Mouse (Mus musculus) heart, embryonic 12.5 days (tissue): ENCODE measurements around the gene Lrguk. TPM values are rescaled to one million over a fixed set of nuclear protein-coding genes. Genes with fewer than 3 reads are reported as not detected.

Experiments
- ATAC-seq: fragments of 200-750 bp; cut with Nextera tagmentation; 2 replicates; pipeline ENCODE4 v1.8.0; 2017; ENCODE audit warnings: moderate TSS enrichment, moderate library complexity; ENCODE audit not compliant: insufficient number of reproducible peaks, low FRiP score
- H3K27ac ChIP-seq: fragments of 300-500 bp; sonication (generic); 2 replicates; pipeline ENCODE4 v1.5.1; 2016; ENCODE audit warnings: mild to moderate bottlenecking, moderate library complexity; ENCODE audit not compliant: poor library complexity, severe bottlenecking
- H3K27me3 ChIP-seq: fragments of 300-500 bp; sonication (generic); replicated peaks from 2 replicates; pipeline ENCODE4 v1.6.1; 2016; ENCODE audit warnings: mild to moderate bottlenecking, moderate library complexity
- H3K36me3 ChIP-seq: fragments of 300-500 bp; sonication (generic); 2 replicates; pipeline ENCODE4 v1.6.1; 2016; ENCODE audit warnings: mild to moderate bottlenecking, moderate library complexity
- H3K4me1 ChIP-seq: fragments of 300-500 bp; sonication (generic); replicated peaks from 2 replicates; pipeline ENCODE4 v1.6.1; 2016; ENCODE audit warnings: mild to moderate bottlenecking
- H3K4me2 ChIP-seq: fragments of 300-500 bp; sonication (generic); 2 replicates; pipeline ENCODE4 v1.6.1; 2016; ENCODE audit warnings: mild to moderate bottlenecking, moderate library complexity
- H3K4me3 ChIP-seq: fragments of 300-500 bp; sonication (generic); 2 replicates; pipeline ENCODE4 v1.5.1; 2016; ENCODE audit warnings: mild to moderate bottlenecking
- H3K9ac ChIP-seq: fragments of 300-500 bp; sonication (generic); 2 replicates; pipeline ENCODE4 v1.6.1; 2016; ENCODE audit warnings: mild to moderate bottlenecking, moderate library complexity
- H3K9me3 ChIP-seq: fragments of 300-500 bp; sonication (generic); replicated peaks from 2 replicates; pipeline ENCODE4 v1.6.1; 2016; ENCODE audit warnings: mild to moderate bottlenecking, moderate library complexity
- WGBS: fragments of 180-500 bp; shearing (Covaris S2); methylation state at CpG from one replicate; pipeline ENCODE4 v1.1.7; 2016; 5-methylcytosine and 5-hydroxymethylcytosine counted together
- polyA plus RNA-seq: library from polyadenylated mRNA; unstranded; fragments of >200 nt; fragmentation: Nextera tagmentation; extraction: Ambion mirVana; gene quantifications from 2 replicates; pipeline ENCODE4 v1.2.1, GENCODE M21; 2016

Lrguk gene
- polyA plus RNA-seq, 1 experiment from 2014 or later = 1.1 TPM

DNA sequence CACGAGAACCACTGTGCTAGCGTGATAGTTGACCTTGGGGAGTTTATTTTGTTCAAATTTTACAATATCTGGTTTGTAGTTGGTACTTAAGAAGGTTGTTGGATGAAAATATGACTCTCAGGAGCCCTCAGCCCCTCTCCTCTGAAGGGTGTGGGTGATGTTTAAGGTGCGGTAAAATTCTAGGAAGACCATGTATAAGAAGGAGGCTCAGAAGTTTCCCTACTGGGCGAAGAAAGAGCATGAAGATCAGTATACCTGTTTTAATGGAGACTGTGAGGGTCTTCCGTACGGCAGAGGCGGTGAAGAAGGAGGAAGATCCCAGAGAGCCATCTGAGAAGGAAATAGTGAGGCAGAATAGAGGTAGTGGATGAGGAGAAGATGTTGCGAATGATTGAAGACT lies 38.0 kb downstream of the Lrguk start:
- no peaks in the 10 kb centered on the region for H3K36me3 ChIP-seq
- no peak overlapping the region for H3K9ac ChIP-seq
- H3K9me3 ChIP-seq = no peaks in the 10 kb centered on the region
- 0 out of 2 replicates have a peak, but pooled peaks cover 8% of the 10 kb centered on the region for H3K4me1 ChIP-seq
- H3K4me3 ChIP-seq = no peak overlapping the region
- no peak for ATAC-seq
- H3K27me3 ChIP-seq = no peaks in the 10 kb centered on the region
- H3K4me2 ChIP-seq = no peak overlapping the region
- H3K27ac ChIP-seq = no peak overlapping the region
- WGBS = 91% methylated on average over 8 of the region's 8 CpGs

DNA sequence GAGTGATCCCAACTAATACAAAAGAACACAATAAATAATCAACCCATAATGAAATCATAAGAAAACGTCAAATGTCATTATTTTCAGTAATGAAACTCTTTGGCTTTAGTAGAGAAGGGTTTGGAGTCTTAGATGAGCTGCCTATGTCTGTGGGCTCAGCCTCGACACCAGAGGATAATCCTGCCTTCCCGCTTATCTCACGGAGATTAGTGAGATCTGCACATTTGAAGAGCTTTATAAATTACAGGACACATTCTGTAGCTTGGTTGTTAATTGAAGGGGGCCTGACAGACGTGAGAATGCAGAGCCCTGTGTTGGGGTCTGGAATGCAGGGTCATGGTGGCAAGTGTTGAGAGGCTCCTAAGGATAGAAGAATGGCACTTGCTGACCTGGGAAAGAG lies 42.7 kb downstream of the Lrguk start:
- Histone ChIP-seq H3K27me3 (no peaks in the 10 kb centered on the region), H3K4me3 (no peak overlapping the region), H3K4me1 (0 out of 2 replicates have a peak, but pooled peaks cover 11% of the 10 kb centered on the region), H3K4me2 (no peak overlapping the region), H3K9ac (no peak overlapping the region), H3K9me3 (no peaks in the 10 kb centered on the region), H3K36me3 (no peaks in the 10 kb centered on the region), H3K27ac (no peak overlapping the region)
- 38% methylated on average over 5 of the region's 5 CpGs for WGBS
- ATAC-seq = no peak

DNA sequence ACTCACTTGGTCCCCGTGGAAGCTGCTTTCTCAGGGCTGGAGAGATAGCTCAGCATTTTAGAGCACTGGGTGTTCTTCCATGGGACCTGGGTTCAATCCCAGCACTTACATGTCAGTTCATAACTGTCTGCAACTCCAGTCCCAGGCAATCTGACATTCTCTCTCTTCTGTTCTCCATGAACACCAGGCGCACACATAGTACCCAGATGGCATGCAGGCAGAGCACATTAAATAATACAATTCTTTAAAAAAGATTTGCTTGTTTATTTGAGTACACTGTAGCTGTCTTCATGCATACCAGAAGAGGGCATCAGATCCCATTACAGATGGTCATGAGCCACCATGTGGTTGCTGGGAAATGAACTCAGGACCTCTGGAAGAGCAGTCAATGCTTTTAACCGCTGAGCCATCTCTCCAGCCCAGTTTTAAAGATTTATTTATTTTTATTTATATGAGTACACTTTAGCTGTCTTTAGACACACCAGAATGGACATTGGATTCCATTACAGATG lies 44.7 kb downstream of the Lrguk start:
- Histone ChIP-seq H3K9me3 (no peaks in the 10 kb centered on the region), H3K27ac (no peak overlapping the region), H3K36me3 (no peaks in the 10 kb centered on the region), H3K9ac (no peak overlapping the region), H3K27me3 (no peaks in the 10 kb centered on the region), H3K4me1 (0 out of 2 replicates have a peak, but pooled peaks cover 11% of the 10 kb centered on the region), H3K4me3 (no peak overlapping the region), H3K4me2 (no peak overlapping the region)
- WGBS = 72% methylated on average over 3 of the region's 3 CpGs
- ATAC-seq = no peak

DNA sequence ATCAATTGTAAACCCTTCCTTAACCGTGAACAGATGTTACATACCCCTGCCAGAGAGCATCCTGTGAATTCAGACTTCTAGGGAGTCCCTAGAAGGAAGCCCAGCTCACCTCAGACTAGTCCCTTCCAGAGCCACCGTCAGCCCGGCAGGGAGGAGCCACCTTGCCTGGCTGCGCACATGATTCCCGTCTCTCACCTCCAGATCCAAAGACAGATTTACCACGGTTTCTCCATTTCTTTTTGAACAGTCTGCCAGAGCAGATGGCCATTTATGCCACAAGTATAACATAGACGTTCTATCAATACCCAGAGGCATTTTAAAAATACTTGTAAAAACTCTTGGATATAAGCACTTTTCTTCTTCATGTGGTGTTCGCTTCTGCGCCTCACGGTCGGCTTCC lies 46.3 kb downstream of the Lrguk start:
- Histone ChIP-seq H3K4me3 (no peak overlapping the region), H3K4me2 (no peak overlapping the region), H3K36me3 (no peaks in the 10 kb centered on the region), H3K27ac (no peak overlapping the region), H3K9me3 (no peaks in the 10 kb centered on the region), H3K4me1 (0 out of 2 replicates have a peak, but pooled peaks cover 11% of the 10 kb centered on the region), H3K27me3 (no peaks in the 10 kb centered on the region), H3K9ac (no peak overlapping the region)
- 82% methylated on average over 11 of the region's 11 CpGs for WGBS
- no peak for ATAC-seq

DNA sequence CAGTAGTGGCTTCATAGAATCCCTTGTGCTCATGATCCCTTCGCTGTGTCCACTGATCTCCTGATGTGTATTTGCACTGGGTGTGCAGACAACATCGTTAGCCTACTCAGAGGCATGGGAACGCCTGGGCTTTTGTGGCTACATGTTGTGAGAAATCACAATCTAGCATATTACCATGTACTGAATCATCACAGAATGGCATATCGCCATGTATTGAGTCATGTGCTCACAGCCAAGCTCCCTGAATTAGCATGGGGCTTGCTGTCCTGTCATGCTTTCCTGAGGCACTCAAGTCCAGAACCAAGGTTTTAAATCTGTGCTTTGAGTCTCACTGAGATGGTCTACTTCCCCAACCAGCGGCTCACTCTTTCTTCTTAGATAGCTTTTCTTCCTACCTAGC lies 54.2 kb downstream of the Lrguk start:
- no peaks in the 10 kb centered on the region for H3K9me3 ChIP-seq
- no peak overlapping the region for H3K4me3 ChIP-seq
- no peak overlapping the region for H3K4me2 ChIP-seq
- H3K9ac ChIP-seq = no peak overlapping the region
- H3K27ac ChIP-seq = no peak overlapping the region
- no peaks in the 10 kb centered on the region for H3K36me3 ChIP-seq
- H3K27me3 ChIP-seq = no peaks in the 10 kb centered on the region
- H3K4me1 ChIP-seq = peaks cover 6% of the 10 kb centered on the region; the same call in 1 of the 2 replicates
- no peak for ATAC-seq
- WGBS = 85% methylated on average over 5 of the region's 5 CpGs

DNA sequence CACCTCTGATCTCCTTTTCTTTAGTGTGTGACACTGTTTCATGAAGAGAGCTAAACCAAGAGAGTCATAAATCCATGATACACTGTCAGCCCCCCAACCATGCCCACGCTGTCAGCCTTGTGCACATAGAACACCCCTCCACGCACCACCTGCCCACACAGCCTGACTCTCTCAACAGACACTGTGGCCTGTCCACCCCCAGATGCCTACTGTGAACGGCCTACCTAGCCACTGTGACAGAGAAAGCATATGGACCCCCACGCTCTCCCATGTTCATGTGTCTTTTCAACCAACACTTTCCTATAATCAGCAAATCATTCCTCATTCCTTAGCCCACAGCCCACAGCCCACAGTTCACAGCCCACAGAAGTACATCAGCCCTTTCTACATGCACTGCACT lies 58.5 kb downstream of the Lrguk start:
- no peak overlapping the region for H3K4me3 ChIP-seq
- H3K27ac ChIP-seq = no peak overlapping the region
- no peak overlapping the region for H3K9ac ChIP-seq
- H3K36me3 ChIP-seq = no peaks in the 10 kb centered on the region
- 77% methylated on average over 4 of the region's 4 CpGs for WGBS
- peaks cover 6% of the 10 kb centered on the region; the same call in 1 of the 2 replicates for H3K4me1 ChIP-seq
- H3K4me2 ChIP-seq = no peak overlapping the region
- no peaks in the 10 kb centered on the region; the same call in 1 of the 2 replicates for H3K9me3 ChIP-seq
- no peak for ATAC-seq
- no peaks in the 10 kb centered on the region for H3K27me3 ChIP-seq

DNA sequence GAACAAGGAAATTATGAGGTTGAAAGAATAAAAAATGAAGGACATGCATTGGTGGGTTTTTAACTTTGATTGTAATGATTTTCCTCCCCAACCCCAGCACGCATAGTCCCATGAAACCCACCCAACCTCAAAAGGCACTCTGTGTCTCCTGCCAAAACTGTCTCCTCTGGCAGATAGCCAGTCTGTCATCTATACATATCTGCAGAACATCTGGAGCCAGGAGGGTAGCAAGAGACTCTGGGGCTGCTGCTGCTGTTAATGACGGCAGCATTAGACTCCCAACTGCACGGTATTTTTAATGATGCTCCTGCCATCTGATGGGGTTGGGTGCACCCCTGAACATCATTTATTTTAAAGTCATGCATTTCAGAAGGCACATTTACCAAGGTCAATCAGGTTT lies 59.7 kb downstream of the Lrguk start:
- Histone ChIP-seq H3K4me2 (no peak overlapping the region), H3K27me3 (no peaks in the 10 kb centered on the region), H3K27ac (no peak overlapping the region), H3K4me3 (no peak overlapping the region), H3K9me3 (no peaks in the 10 kb centered on the region; the same call in 1 of the 2 replicates), H3K4me1 (peaks cover 6% of the 10 kb centered on the region; the same call in 1 of the 2 replicates), H3K9ac (no peak overlapping the region), H3K36me3 (no peaks in the 10 kb centered on the region)
- WGBS = 79% methylated on average over 3 of the region's 3 CpGs
- ATAC-seq = no peak

DNA sequence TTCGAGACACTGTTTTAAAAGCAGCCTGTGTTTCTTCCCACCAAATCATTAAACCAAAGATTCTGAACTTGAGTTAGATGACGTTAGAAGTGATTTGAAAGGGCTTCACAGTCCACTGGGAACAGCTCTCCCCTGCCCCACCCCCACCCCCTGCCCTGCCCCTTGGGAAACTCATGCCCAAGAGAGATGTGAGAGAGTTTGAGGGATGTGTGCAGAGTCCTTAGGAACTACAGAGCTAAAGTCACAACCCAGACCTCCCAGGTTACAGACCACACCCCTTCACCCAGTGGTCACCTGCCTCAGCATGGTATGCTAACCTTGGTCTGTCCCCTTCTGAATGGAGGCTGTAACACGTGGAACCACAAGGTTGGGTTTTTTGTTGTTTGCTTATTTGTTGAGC lies 62.3 kb downstream of the Lrguk start:
- H3K36me3 ChIP-seq = no peaks in the 10 kb centered on the region
- 66% methylated on average over 3 of the region's 3 CpGs for WGBS
- no peak overlapping the region for H3K4me3 ChIP-seq
- ATAC-seq = no peak
- H3K4me2 ChIP-seq = no peak overlapping the region
- H3K27ac ChIP-seq = no peak overlapping the region
- no peak overlapping the region for H3K9ac ChIP-seq
- no peaks in the 10 kb centered on the region; the same call in 1 of the 2 replicates for H3K9me3 ChIP-seq
- H3K27me3 ChIP-seq = no peaks in the 10 kb centered on the region
- H3K4me1 ChIP-seq = no peaks in the 10 kb centered on the region

DNA sequence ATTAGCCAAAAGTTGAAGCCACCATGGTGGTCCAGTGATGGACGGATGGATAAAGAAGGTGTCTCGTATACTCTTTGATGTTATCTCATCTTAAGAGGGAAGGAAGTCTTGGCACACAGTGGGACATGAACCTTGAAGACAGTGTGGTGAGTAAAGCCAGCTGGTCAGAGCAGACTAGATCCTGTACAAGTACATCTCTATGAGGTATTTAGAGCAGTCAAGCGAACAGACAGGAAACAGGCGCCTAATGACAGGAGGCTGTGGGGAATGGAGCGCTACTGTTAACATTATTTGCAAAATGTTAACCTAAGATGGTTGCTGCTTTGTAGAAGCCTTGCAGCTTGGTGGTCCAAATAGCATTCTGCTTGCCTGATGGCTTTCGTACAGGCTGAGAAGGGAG lies 67.0 kb downstream of the Lrguk start:
- Histone ChIP-seq H3K9ac (no peak overlapping the region), H3K27ac (no peak overlapping the region), H3K9me3 (peaks cover 6% of the 10 kb centered on the region; the same call in 1 of the 2 replicates), H3K4me1 (no peaks in the 10 kb centered on the region), H3K4me3 (no peak overlapping the region), H3K4me2 (no peak overlapping the region), H3K27me3 (no peaks in the 10 kb centered on the region), H3K36me3 (no peaks in the 10 kb centered on the region)
- 68% methylated on average over 6 of the region's 6 CpGs for WGBS
- no peak for ATAC-seq

DNA sequence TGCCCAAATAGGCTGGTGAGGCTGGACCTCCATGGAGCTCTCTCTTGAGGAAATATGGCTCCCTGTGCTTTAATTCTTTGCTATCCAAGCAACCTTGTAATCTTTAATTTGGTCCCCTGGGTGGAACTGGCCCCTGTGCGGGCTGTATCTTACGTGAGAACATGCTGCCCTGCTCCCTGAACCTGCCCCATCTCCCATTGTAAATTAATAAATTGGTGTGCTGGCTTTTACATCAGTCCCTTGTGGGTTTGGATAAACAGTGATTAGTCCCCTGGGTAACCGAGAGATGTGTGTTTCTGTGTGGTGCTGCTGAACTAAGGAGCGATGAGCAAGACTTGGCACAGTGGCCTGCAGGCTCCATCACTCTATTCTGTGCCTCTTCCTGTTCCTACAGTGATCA lies 67.7 kb downstream of the Lrguk start:
- Histone ChIP-seq H3K4me3 (no peak overlapping the region), H3K36me3 (no peaks in the 10 kb centered on the region), H3K9ac (no peak overlapping the region), H3K27ac (no peak overlapping the region), H3K4me1 (no peaks in the 10 kb centered on the region; the same call in 1 of the 2 replicates), H3K4me2 (no peak overlapping the region), H3K9me3 (peaks cover 6% of the 10 kb centered on the region; the same call in 1 of the 2 replicates), H3K27me3 (no peaks in the 10 kb centered on the region)
- ATAC-seq = no peak
- WGBS = 86% methylated on average over 4 of the region's 4 CpGs

DNA sequence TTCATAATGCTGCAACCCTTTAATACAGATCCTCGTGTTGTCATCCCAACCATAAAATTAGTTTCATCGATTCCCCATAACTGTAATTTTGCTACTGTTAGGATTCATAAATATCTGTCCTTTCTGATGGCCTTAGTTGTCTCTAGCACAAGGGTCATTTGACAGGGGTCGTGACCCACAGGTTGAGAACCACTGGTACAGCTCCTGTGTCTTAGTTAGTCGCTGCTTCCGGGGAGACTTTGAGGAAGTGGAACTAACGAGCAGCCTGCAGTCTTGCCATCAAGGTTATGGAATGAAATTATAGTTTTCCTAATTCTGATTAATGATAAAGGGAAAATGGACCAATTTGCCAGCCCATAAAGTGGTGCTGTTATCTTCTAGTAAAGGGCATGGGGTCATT lies 70.5 kb downstream of the Lrguk start:
- Histone ChIP-seq H3K9ac (no peak overlapping the region), H3K27ac (no peak overlapping the region), H3K9me3 (0 out of 2 replicates have a peak, but pooled peaks cover 6% of the 10 kb centered on the region), H3K4me1 (no peaks in the 10 kb centered on the region; the same call in 1 of the 2 replicates), H3K4me2 (no peak overlapping the region), H3K4me3 (no peak overlapping the region), H3K27me3 (no peaks in the 10 kb centered on the region), H3K36me3 (no peaks in the 10 kb centered on the region)
- 86% methylated on average over 6 of the region's 6 CpGs for WGBS
- no peak for ATAC-seq
